15 mouse cellular contexts compared by ENCODE assay signal in the genomic region with DNA sequence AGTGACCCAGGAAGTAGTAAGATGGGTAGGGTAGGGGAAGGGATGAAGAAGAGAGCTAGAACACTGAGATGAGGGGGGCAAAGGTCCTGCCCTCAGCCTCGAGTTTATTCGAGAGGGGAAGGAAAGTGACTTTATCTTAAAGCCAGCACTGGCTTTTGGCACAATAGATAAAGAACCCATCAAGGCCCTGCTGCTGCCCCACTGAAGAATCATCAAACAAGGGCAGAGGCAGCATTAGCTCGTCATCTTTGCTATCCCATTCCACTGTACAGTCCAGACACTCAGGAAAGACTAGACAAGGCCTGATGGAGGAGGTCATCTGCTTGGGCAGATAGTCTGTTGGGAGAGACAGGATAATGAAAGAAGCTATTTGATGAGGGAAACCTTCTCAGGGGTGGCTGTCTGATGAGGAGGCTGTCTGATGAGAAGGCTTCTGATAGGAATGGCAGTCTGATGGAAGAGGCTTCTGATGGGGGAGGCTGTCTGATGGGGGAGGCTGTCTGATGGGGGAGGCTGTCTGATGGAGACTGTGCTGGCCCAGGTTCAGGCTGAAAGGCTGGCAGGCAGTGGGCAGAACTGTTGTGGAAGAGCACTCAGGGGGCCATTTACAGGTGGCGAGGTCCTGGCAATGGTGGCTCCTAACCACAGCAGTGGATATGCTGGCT. TPM values are rescaled to one million over a fixed set of nuclear protein-coding genes. Genes with fewer than 3 reads are reported as not detected.
DNase-seq lines count a peak whose midpoint lies in the region; ATAC-seq and TF ChIP-seq lines count a peak whose summit lies in the region.
"Had no signal": no experiment of that assay in that cellular context is flagged by ENCODE, and none has a peak within 500 bp of the region (broad histone marks: within the 10 kb centered on the region; RNA-seq: fewer than 3 reads in every experiment).

No protein-coding gene starts in this region.

- no peak for TF ChIP-seq CTCF in lung, embryonic 14.5 days (IDR thresholded peaks at IDR 0.05; ENCODE audit: low read depth)

- H3K27me3 ChIP-seq in lung, embryonic 14.5 days (ENCODE audit: insufficient read depth, low read length): no peaks in the 10 kb centered on the region
- H3K27me3 ChIP-seq in limb, embryonic 10.5 days (ENCODE audit: low read depth, poor library complexity, severe bottlenecking): no peaks in the 10 kb centered on the region
- no peaks in the 10 kb centered on the region for H3K27me3 ChIP-seq in forebrain, embryonic 16.5 days (replicated peaks; ENCODE audit: control insufficient read depth, insufficient read depth, low read length)
- H3K27me3 ChIP-seq: midbrain, embryonic 15.5 days; neural tube, embryonic 12.5 days; Patski had no signal

- H3K9ac ChIP-seq in lung, embryonic 14.5 days: no peak overlapping the region
- H3K9ac ChIP-seq in forebrain, embryonic 16.5 days (replicated peaks; ENCODE audit: low read depth, low read length): no peak overlapping the region
- H3K9ac ChIP-seq: limb, embryonic 15.5 days; midbrain, embryonic 15.5 days; neural tube, embryonic 12.5 days had no signal

- 0 out of 2 replicates have a peak overlapping the region, but pooled peaks have one; percentile 18 for H3K27ac ChIP-seq in lung, embryonic 14.5 days (ENCODE audit: low read depth)
- peak overlapping the region; percentile 50; the same call in 1 of the 2 replicates for H3K27ac ChIP-seq in limb, embryonic 10.5 days
- no peak overlapping the region for H3K27ac ChIP-seq in forebrain, embryonic 16.5 days (ENCODE audit: low read length)
- H3K27ac ChIP-seq: layer of hippocampus, adult 2 months; limb, embryonic 15.5 days; midbrain, embryonic 15.5 days; neural tube, embryonic 12.5 days had no signal

- intact Hi-C loops in left cerebral cortex, postnatal 4 days (cut with DNase I): no loop called here

- no peak overlapping the region for H3K4me3 ChIP-seq in lung, embryonic 14.5 days (ENCODE audit: low read depth, low read length)
- H3K4me3 ChIP-seq in limb, embryonic 10.5 days: no peak overlapping the region
- no peak overlapping the region for H3K4me3 ChIP-seq in forebrain, embryonic 16.5 days (replicated peaks; ENCODE audit: low read length)
- H3K4me3 ChIP-seq: layer of hippocampus, adult 2 months; limb, embryonic 15.5 days; midbrain, embryonic 15.5 days; neural tube, embryonic 12.5 days had no signal

- no peaks in the 10 kb centered on the region for H3K36me3 ChIP-seq in lung, embryonic 14.5 days (ENCODE audit: insufficient read depth)
- no peaks in the 10 kb centered on the region for H3K36me3 ChIP-seq in limb, embryonic 10.5 days
- H3K36me3 ChIP-seq in forebrain, embryonic 16.5 days (ENCODE audit: control insufficient read depth, insufficient read depth): no peaks in the 10 kb centered on the region
- H3K36me3 ChIP-seq: limb, embryonic 15.5 days; midbrain, embryonic 15.5 days; neural tube, embryonic 12.5 days had no signal

- ATAC-seq in lung, embryonic 14.5 days (ENCODE audit: insufficient read depth): no peak
- ATAC-seq in megakaryocyte progenitor cell, adult 5-6 weeks (replicated peaks; ENCODE audit: poor library complexity): peak; percentile 38
- no peak for ATAC-seq in forebrain, embryonic 16.5 days
- ATAC-seq: midbrain, embryonic 15.5 days; Patski had no signal

- WGBS in lung, embryonic 14.5 days: 36% methylated on average over 4 of the region's 4 CpGs
- 69% methylated on average over 4 of the region's 4 CpGs for WGBS in limb, embryonic 10.5 days
- 68% methylated on average over 3 of the region's 4 CpGs for WGBS in forebrain, embryonic 16.5 days

- H3K4me1 ChIP-seq in lung, embryonic 14.5 days (ENCODE audit: insufficient read depth): no peaks in the 10 kb centered on the region
- peaks cover 21% of the 10 kb centered on the region for H3K4me1 ChIP-seq in limb, embryonic 10.5 days
- H3K4me1 ChIP-seq in forebrain, embryonic 16.5 days (replicated peaks; ENCODE audit: control insufficient read depth, insufficient read depth, low read length): no peaks in the 10 kb centered on the region
- H3K4me1 ChIP-seq: midbrain, embryonic 15.5 days; neural tube, embryonic 12.5 days had no signal

- H3K9me3 ChIP-seq in lung, embryonic 14.5 days (ENCODE audit: low read depth, low read length): no peaks in the 10 kb centered on the region
- no peaks in the 10 kb centered on the region for H3K9me3 ChIP-seq in limb, embryonic 10.5 days (replicated peaks)
- no peaks in the 10 kb centered on the region for H3K9me3 ChIP-seq in forebrain, embryonic 16.5 days (ENCODE audit: control insufficient read depth, low read length)
- H3K9me3 ChIP-seq: limb, embryonic 15.5 days; midbrain, embryonic 15.5 days; neural tube, embryonic 12.5 days had no signal

- H3K4me2 ChIP-seq in lung, embryonic 14.5 days: no peak overlapping the region
- no peak overlapping the region for H3K4me2 ChIP-seq in forebrain, embryonic 16.5 days (ENCODE audit: low read length)
- H3K4me2 ChIP-seq: limb, embryonic 15.5 days; midbrain, embryonic 15.5 days; neural tube, embryonic 12.5 days had no signal

- no peak for DNase-seq in lung, embryonic 14.5 days
- DNase-seq in lung, postnatal 14 days: no peak
- peak; percentile 88 for DNase-seq in c-Kit-positive CD71-positive TER-119-positive erythroid progenitor cells, embryonic 14.5 days (ENCODE audit: low spot score)
- DNase-seq in limb, embryonic 10.5 days (ENCODE audit: low spot score): no peak
- DNase-seq in adrenal gland, postnatal 14 days: no peak
- DNase-seq in left cerebral cortex, postnatal 4 days: no peak
- DNase-seq: cerebellum, adult 11-12 months; kidney, adult 18-20 months had no signal

RNA-seq across cellular contexts. Expression of a gene that starts 9.3 kb away (rescaled TPM):
- 0.42 and 0.60 TPM in 2 replicates for polyA plus RNA-seq in lung, embryonic 14.5 days (2014; fragmentation: Nextera tagmentation; extraction: Ambion mirVana)
- polyA plus RNA-seq in limb, embryonic 10.5 days (2016; fragmentation: Nextera tagmentation; extraction: Ambion mirVana): 0.87 and 1.6 TPM in 2 replicates
- total RNA-seq in megakaryocyte progenitor cell, adult 5-6 weeks (2015): 1.3 and 1.9 TPM in 2 replicates
- 0.98 and 1.5 TPM in 2 replicates for total RNA-seq in megakaryocyte progenitor cell, adult 5-6 weeks (2017)
- total RNA-seq in adrenal gland, postnatal 14 days (2021): 0.41 TPM in 1 of 2 replicates, not detected in the other
- polyA plus RNA-seq in forebrain, embryonic 16.5 days (2015; fragmentation: Nextera tagmentation; extraction: Ambion mirVana): 0.92 and 1.6 TPM in 2 replicates
- 1 to 10 TPM; 1.1 to 1.7 TPM for total RNA-seq in left cerebral cortex, postnatal 4 days (2021)
- polyA plus RNA-seq: Patski had no signal

RNA-seq across cellular contexts. Expression of a gene that starts 31.7 kb away (rescaled TPM):
- polyA plus RNA-seq in lung, embryonic 14.5 days (2014; fragmentation: Nextera tagmentation; extraction: Ambion mirVana): 11.2 and 11.3 TPM in 2 replicates
- polyA plus RNA-seq in limb, embryonic 10.5 days (2016; fragmentation: Nextera tagmentation; extraction: Ambion mirVana): 8.6 and 13.5 TPM in 2 replicates
- total RNA-seq in megakaryocyte progenitor cell, adult 5-6 weeks (2015): 17.6 and 19.4 TPM in 2 replicates
- total RNA-seq in megakaryocyte progenitor cell, adult 5-6 weeks (2017): 17.6 and 18.1 TPM in 2 replicates
- 11.0 and 12.3 TPM in 2 replicates for total RNA-seq in adrenal gland, postnatal 14 days (2021)
- polyA plus RNA-seq in forebrain, embryonic 16.5 days (2015; fragmentation: Nextera tagmentation; extraction: Ambion mirVana): 21.6 and 23.2 TPM in 2 replicates
- 10 to 100 TPM; 12.4 to 13.3 TPM for total RNA-seq in left cerebral cortex, postnatal 4 days (2021)

RNA-seq across cellular contexts. Expression of a gene that starts 47.0 kb away (rescaled TPM):
- 108 and 112 TPM in 2 replicates for polyA plus RNA-seq in lung, embryonic 14.5 days (2014; fragmentation: Nextera tagmentation; extraction: Ambion mirVana)
- polyA plus RNA-seq in limb, embryonic 10.5 days (2016; fragmentation: Nextera tagmentation; extraction: Ambion mirVana): 129 and 133 TPM in 2 replicates
- 80.1 and 86.4 TPM in 2 replicates for total RNA-seq in megakaryocyte progenitor cell, adult 5-6 weeks (2015)
- 87.2 and 125 TPM in 2 replicates for total RNA-seq in megakaryocyte progenitor cell, adult 5-6 weeks (2017)
- total RNA-seq in adrenal gland, postnatal 14 days (2021): 65.4 and 68.1 TPM in 2 replicates
- polyA plus RNA-seq in forebrain, embryonic 16.5 days (2015; fragmentation: Nextera tagmentation; extraction: Ambion mirVana): 103 and 106 TPM in 2 replicates
- total RNA-seq in left cerebral cortex, postnatal 4 days (2021): 10 to 100 TPM; 53.6 to 57.9 TPM
